Mouse (Mus musculus) ES-E14 (cell line): Measurements from ENCODE around the gene Rptor.

Source experiments
- CHD2 ChIP-seq: IDR thresholded peaks from 2 replicates; pipeline ENCODE4 v1.6.1; 2014; ENCODE audit warnings: mild to moderate bottlenecking, low read depth, low read length, inconsistent platforms
- HCFC1 ChIP-seq: IDR thresholded peaks from 2 replicates; pipeline ENCODE4 v1.6.1; 2012; ENCODE audit warnings: low read length, inconsistent platforms, borderline replicate concordance; ENCODE audit not compliant: insufficient read depth
- MAFK ChIP-seq: IDR thresholded peaks from 2 replicates; pipeline ENCODE4 v1.6.1; 2014; ENCODE audit warnings: mild to moderate bottlenecking, low read depth, low read length, inconsistent platforms; ENCODE audit not compliant: insufficient read depth
- ZNF384 ChIP-seq: IDR thresholded peaks from 2 replicates; pipeline ENCODE4 v1.6.1; 2012; ENCODE audit warnings: low read depth, low read length, inconsistent platforms

DNA sequence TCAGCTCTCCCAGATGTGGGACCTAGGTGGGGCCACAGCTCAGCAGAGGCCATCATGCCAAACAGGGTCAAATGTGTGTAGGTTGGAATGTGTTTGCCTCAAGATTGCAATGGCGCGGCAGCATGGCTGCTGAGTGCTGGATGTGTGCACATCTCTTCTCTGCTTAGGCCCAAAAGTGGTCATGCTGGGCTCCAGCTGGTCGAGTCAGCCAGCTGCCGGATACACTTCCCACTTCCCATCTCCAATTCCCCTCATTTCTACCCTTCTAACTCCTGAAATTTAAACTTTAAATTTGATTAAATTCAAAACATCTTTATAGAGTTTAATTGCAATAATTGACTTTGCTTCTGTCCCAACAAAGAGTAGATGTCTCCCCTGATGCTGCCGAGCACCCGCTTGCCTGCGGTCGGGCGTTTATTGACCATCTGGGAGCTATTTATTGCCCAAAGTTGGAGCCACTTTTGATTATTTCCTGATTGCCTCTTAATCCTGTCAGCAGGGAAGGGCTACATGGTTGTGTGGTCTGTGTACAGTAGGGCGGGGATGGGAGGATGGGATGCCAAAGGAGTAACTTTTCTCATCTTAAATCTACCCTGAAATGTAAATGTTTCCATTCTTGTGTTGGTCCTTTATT lies 206.1 kb downstream of the Rptor start:
- TF ChIP-seq HCFC1 (no peak), ZNF384 (no peak), MAFK (no peak), CHD2 (no peak)
